Mouse (Mus musculus) CD4-positive helper T cell, adult 2 months (primary cell): ENCODE measurements around the gene Wdtc1.

Source experiments
- DNase-seq: peaks from one replicate; pipeline ENCODE4 v3.0.0-alpha.2; 2012; ENCODE audit warnings: low read depth, missing footprints, low spot score

Gene Wdtc1

DNA sequence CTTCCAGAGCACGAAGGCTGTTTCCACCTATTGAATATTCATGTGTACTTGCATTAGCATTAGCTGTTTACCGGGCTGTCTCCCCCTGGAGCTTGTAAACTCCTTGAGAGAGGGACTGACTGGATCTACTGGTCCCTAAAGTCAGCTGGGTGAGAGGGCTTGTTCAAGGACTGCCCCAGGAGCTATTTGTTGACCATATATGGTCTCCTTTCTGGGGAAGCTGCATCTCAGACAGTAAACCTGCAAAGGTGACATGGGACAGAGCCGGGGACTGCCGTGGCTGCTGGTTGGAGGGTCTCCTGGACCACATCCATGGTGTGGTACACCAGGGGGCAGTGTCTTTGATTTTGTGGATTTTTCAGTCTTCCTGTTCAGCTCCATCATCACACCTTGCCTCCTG, 70.6 kb downstream of the Wdtc1 start:
- no peak for DNase-seq

DNA sequence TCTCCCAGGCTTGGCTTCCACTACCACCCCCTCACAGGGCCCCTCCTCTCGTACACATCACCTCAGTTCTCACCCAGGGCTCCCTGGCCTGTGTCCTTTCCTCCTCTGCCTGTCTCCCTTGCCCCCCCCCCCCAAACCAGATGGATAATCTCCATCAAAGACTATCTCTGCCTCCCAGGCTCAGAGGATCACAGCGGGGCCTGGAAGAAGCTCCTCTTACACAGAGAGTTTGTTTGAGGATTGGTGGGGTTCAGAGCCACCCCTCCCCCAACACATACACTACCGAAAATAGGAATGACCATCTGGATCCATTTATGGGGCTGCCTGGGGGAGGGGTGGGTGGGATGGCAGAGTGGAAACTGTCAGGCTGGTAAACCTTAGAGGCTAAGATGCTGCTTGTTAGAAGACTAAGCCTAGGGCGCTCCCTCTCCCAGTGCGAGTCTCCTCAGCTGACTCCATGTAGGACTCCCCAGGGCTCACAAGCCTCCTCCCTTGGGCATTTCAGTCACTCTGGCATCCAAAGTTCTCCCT, 71.3 kb downstream of the Wdtc1 start:
- no peak for DNase-seq

GRCm38 (mm10) chr4:133281513-133281912, 71.8 kb downstream of the Wdtc1 start:
- DNase-seq: no peak

- DNase-seq: no peak
Measured at GRCm38 (mm10) chr4:133278482-133278881, 74.8 kb downstream of the Wdtc1 start.

GRCm38 (mm10) chr4:133278067-133278466, 75.2 kb downstream of the Wdtc1 start:
- DNase-seq: no peak

- peak; percentile 95 for DNase-seq
Measured at GRCm38 (mm10) chr4:133277104-133278026, 75.9 kb downstream of the Wdtc1 start, which contains the start of gene Tmem222. TSS of gene Tmem222 (minus strand) at chr4:133277792.

DNA sequence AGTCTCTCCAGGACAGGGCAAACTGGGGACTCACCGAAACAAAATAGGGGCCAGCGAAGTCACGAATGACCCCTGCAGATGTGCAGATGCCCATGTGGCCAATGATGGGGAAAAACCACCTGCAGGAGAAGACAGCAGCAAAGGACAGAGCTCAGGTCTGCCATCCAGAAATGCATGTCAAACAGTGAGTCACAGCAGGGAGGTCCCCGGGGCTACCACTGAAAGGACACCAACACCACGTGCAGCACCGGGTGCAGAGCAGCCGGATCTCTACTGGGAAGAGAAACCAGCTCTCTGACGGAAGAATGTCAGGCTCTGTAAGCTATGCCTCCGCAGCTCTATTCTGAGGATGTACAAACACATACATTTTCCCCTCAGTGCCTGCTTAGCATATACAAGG, 82.4 kb downstream of the Wdtc1 start:
- DNase-seq: no peak

- DNase-seq: no peak
Measured at GRCm38 (mm10) chr4:133269596-133269995, 83.7 kb downstream of the Wdtc1 start.

GRCm38 (mm10) chr4:133268931-133269330, 84.3 kb downstream of the Wdtc1 start:
- no peak for DNase-seq

GRCm38 (mm10) chr4:133266248-133266880, 86.9 kb downstream of the Wdtc1 start:
- no peak for DNase-seq

DNA sequence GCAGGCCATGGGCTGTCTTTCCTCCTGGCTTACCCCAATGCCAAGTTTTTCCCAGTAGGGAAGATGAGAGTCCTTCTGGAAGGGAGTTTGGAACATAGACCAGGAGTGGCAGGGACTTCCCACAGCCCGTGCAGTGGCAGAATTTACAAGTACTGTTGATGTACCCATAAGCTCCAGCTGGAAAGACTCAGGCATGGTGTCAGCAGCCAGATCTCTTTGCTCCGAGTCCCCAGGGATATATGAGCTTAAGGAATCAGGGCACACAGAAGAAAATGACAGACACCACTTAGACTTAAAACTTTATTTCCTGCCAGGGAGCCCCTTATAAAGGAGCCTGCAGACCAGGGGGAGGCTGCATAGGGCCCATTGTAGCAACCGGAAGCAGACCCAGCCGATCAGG, 87.5 kb downstream of the Wdtc1 start:
- DNase-seq: no peak

GRCm38 (mm10) chr4:133265297-133265696, 88.0 kb downstream of the Wdtc1 start:
- DNase-seq: no peak

GRCm38 (mm10) chr4:133264559-133264958, 88.7 kb downstream of the Wdtc1 start:
- peak; percentile 32 for DNase-seq

DNA sequence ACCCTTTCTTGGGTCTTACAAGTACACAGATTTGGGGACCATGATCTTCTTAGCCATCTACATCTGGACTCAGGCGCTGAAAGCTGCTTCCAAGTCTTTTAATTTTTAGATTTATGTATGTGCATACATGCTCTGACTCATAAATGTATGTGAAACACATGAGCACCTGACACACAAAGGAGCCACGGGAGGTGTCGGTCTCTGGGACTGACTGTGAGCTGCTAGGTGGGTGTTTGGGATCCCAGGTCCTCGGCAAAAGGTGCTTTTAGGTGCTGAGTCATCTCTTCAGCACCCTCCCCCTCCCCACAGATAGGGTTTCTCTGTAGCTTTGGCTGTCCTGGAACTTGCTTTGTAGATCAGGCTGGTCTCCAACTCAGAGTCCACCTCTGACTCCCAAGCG, 89.5 kb downstream of the Wdtc1 start:
- DNase-seq: peak; percentile 51

DNA sequence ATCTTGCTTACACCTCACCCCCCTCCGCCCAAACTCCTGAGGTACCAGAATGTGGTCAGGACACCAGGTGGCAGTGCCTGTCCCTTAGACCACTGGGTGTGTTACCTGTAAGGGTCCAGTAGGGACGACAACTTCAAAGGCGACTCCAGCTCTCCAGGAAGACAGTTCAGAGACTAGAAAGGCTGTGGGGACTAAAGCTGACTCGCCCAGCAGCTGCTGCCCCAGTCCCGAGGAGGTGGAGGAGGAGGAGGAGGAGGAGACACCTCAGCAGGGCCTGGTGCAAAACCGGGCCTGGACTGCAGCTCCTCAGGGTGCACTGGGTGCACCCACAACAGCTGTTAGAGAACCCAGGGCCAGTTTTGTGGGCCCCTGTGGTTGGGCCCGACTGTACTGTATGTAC, 90.4 kb downstream of the Wdtc1 start, which contains the start of gene Sytl1:
Gene Sytl1, minus strand, starts transcription at position 232 of the 400 bp plus-strand sequence.
- peak; percentile 47 for DNase-seq

DNA sequence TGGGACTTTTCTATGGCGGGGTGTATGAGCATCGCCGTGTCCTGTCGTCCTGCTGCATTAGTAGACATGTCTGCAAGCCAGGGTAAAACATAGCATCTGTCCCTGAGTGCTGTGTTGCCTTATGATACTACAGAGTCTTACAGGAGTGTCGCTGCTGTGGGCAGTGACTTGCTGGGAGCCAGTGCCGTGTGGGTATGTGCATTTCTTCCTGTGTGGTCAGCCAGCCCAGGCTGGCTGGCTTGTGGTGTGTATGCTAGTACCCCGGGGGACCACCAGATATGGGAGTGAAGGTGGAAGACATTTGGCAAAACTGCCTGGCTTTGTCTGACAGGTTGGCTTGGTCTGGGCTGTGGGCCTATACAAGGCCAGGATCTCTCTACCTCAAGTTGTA, 90.9 kb downstream of the Wdtc1 start:
- DNase-seq: peak; percentile 35

GRCm38 (mm10) chr4:133261641-133262374, 91.5 kb downstream of the Wdtc1 start:
- DNase-seq: peak; percentile 34

GRCm38 (mm10) chr4:133257798-133258408, 95.4 kb downstream of the Wdtc1 start:
- DNase-seq: no peak

- no peak for DNase-seq
Measured at GRCm38 (mm10) chr4:133257230-133257629, 96.1 kb downstream of the Wdtc1 start.

DNA sequence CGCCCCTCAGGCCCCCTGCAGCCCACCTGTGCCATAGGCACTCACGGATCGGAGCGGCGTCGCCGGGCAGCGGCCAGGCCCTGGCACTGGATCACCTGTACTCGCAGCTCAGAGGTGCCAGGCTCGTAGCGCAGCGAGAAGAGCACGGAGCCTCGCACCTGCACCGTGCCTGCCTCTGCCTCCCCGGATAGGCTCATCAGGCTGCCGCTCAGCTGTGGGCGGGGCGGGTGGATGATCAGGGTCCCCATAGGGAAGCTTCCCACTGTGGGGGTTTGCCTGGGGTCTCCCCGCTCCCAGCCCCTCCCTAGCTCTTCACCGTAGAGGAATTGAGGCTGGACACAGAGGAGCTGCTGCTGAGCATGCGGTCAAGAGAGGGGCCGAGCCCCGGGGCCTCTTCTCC, 96.5 kb downstream of the Wdtc1 start:
- DNase-seq: no peak

DNA sequence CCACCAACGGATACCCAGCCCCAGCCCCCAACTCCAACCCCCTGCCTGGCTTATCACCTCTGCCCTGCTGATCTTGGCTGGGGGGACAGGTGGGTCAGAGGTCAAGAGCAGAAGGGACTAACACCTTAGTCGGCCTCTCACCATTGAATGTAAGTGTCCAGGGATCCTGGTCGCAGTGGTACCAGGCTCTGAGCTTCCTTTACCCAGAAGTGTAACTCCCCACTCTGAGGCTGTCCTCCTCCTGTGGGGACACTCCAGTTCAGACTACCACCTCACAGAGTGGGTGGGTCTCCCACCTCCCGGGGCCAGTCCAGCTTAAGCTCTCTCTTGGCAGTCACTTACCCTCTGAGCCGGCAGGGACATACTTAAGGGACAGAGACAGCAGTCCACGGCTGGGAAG, 97.9 kb downstream of the Wdtc1 start:
- no peak for DNase-seq
